Mouse (Mus musculus): ENCODE results near the gene Azgp1.
"Not testable (repeated sequence)": the region's sequence is repeated elsewhere in the genome, so short reads cannot be mapped to it uniquely, and the experiment has no call there.

Gene Azgp1

GRCm38 (mm10) chr5:137981300-137981699 lies at the start of gene Azgp1:
TSS of gene Azgp1 (plus strand) at chr5:137981520.
- no peak for DNase-seq (ENCODE audit: low read depth, low spot score)

GRCm38 (mm10) chr5:137933934-137934333 lies 47.4 kb upstream of the Azgp1 start:
- DNase-seq (ENCODE audit: low read depth, low spot score), result not testable (repeated sequence)

- no peak for DNase-seq (ENCODE audit: low read depth, low spot score)
Observed at GRCm38 (mm10) chr5:137936486-137936885, 44.8 kb upstream of the Azgp1 start.

GRCm38 (mm10) chr5:137937238-137937637 lies 44.1 kb upstream of the Azgp1 start:
- DNase-seq (ENCODE audit: low read depth, low spot score), result no peak

- DNase-seq (ENCODE audit: low read depth, low spot score), result no peak
Observed at GRCm38 (mm10) chr5:137940948-137941347, 40.4 kb upstream of the Azgp1 start.

- DNase-seq (ENCODE audit: low read depth, low spot score), result no peak
Observed at GRCm38 (mm10) chr5:137943133-137943532, 38.2 kb upstream of the Azgp1 start.

GRCm38 (mm10) chr5:137947303-137947702 lies 34.0 kb upstream of the Azgp1 start:
- no peak for DNase-seq (ENCODE audit: low read depth, low spot score)

GRCm38 (mm10) chr5:137951218-137951617 lies 30.1 kb upstream of the Azgp1 start:
- DNase-seq (ENCODE audit: low read depth, low spot score), result no peak

GRCm38 (mm10) chr5:137956404-137956803 lies 24.9 kb upstream of the Azgp1 start:
- DNase-seq (ENCODE audit: low read depth, low spot score), result no peak

GRCm38 (mm10) chr5:137962945-137963344 lies 18.4 kb upstream of the Azgp1 start, which contains the start of gene Gjc3:
TSS of gene Gjc3 (minus strand) at chr5:137963098.
- no peak for DNase-seq (ENCODE audit: low read depth, low spot score)

- no peak for DNase-seq (ENCODE audit: low read depth, low spot score)
Observed at GRCm38 (mm10) chr5:137966492-137966891, 14.8 kb upstream of the Azgp1 start.

- no peak for DNase-seq (ENCODE audit: low read depth, low spot score)
Observed at GRCm38 (mm10) chr5:137973161-137973560, 8.2 kb upstream of the Azgp1 start.

- no peak for DNase-seq (ENCODE audit: low read depth, low spot score)
Observed at GRCm38 (mm10) chr5:137973738-137974137, 7.6 kb upstream of the Azgp1 start.

- DNase-seq (ENCODE audit: low read depth, low spot score), result no peak
Observed at GRCm38 (mm10) chr5:137974724-137975123, 6.6 kb upstream of the Azgp1 start.

GRCm38 (mm10) chr5:137975434-137975833 lies 5.9 kb upstream of the Azgp1 start:
- no peak for DNase-seq (ENCODE audit: low read depth, low spot score)

GRCm38 (mm10) chr5:137977291-137977690 lies 4.0 kb upstream of the Azgp1 start:
- no peak for DNase-seq (ENCODE audit: low read depth, low spot score)

GRCm38 (mm10) chr5:137979081-137979480 lies 2.2 kb upstream of the Azgp1 start:
- no peak for DNase-seq (ENCODE audit: low read depth, low spot score)

GRCm38 (mm10) chr5:137986351-137986750 lies 5.0 kb downstream of the Azgp1 start:
- DNase-seq (ENCODE audit: low read depth, low spot score), result no peak

GRCm38 (mm10) chr5:138009437-138009836 lies 28.1 kb downstream of the Azgp1 start:
- no peak for DNase-seq (ENCODE audit: low read depth, low spot score)

GRCm38 (mm10) chr5:138012382-138012781 lies 31.1 kb downstream of the Azgp1 start:
- no peak for DNase-seq (ENCODE audit: low read depth, low spot score)

- no peak for DNase-seq (ENCODE audit: low read depth, low spot score)
Observed at GRCm38 (mm10) chr5:138016530-138016929, 35.2 kb downstream of the Azgp1 start.

- no peak for DNase-seq (ENCODE audit: low read depth, low spot score)
Observed at GRCm38 (mm10) chr5:138016997-138017396, 35.7 kb downstream of the Azgp1 start.

- DNase-seq (ENCODE audit: low read depth, low spot score), result not testable (repeated sequence)
Observed at GRCm38 (mm10) chr5:138019577-138019976, 38.3 kb downstream of the Azgp1 start.

GRCm38 (mm10) chr5:138020961-138021479 lies 39.7 kb downstream of the Azgp1 start, which contains the start of the genes Smok3a and Smok3b:
TSS of gene Smok3a (plus strand) at chr5:138021261.
TSS of gene Smok3b (plus strand) at chr5:138021429.
- not testable (repeated sequence) for DNase-seq (ENCODE audit: low read depth, low spot score)

Data from forelimb bud, embryonic 11.5 days (tissue).